Mouse (Mus musculus): ENCODE results near the gene Rbfox1. TPM values are rescaled to one million over a fixed set of nuclear protein-coding genes. Genes with fewer than 3 reads are reported as not detected.

Rbfox1 gene
- total and polyA plus RNA-seq, 3 experiments: 31.6 to 58.1 (median 52.9) TPM

DNA sequence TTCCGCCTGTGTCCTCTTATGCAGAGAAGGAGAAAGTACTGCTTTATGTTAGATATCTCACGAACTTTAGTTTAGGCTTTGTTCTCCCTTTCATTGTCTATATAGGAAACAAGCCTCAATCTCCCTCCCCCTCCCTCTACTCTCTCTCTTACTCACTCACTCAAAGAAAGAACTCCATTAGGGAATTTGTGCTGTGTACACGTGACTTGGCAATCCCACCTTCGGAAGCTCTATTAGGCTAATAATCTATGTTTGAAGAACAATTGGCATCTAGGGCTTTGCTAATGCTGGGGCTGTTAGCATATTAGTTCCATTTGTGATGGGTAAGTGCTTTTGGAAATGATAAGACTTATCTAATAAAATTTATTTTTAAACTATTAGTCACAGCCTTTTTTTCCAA, 1277.0 kb downstream of the Rbfox1 start:
- WGBS: 64% methylated on average over 4 of the region's 4 CpGs
- intact Hi-C loops (cut with DNase I): loop anchor here (5.0 kb wide), 1 partner anchor 55 kb away; no protein-coding TSS in a partner anchor
- H3K9ac ChIP-seq (ENCODE audit: low read depth, low read length): no peak overlapping the region
- peaks cover 5% of the 10 kb centered on the region; the same call in 1 of the 2 replicates for H3K36me3 ChIP-seq (ENCODE audit: control insufficient read depth, insufficient read depth, low read length)
- no peaks in the 10 kb centered on the region for H3K27me3 ChIP-seq (ENCODE audit: control insufficient read depth, insufficient read depth, low read length)
- TF ChIP-seq EP300 (IDR thresholded peaks at IDR 0.05; ENCODE audit: insufficient read depth, low read depth, low read length) (no peak), CTCF (IDR thresholded peaks at IDR 0.05) (no peak), POLR2A (IDR thresholded peaks at IDR 0.05; ENCODE audit: insufficient read depth, low read depth, low read length) (no peak)
- no peak overlapping the region for H3K4me3 ChIP-seq
- DNase-seq: no peak
- no peaks in the 10 kb centered on the region for H3K79me2 ChIP-seq (replicated peaks; ENCODE audit: control insufficient read depth, insufficient read depth, low read length)
- H3K27ac ChIP-seq: no peak overlapping the region; the same call in 1 of the 2 replicates
- peaks cover 3% of the 10 kb centered on the region for H3K4me1 ChIP-seq (ENCODE audit: control insufficient read depth, insufficient read depth, low read length)

GRCm38 (mm10) chr16:7163688-7164087, 1278.5 kb downstream of the Rbfox1 start:
- no peak for TF ChIP-seq CTCF (IDR thresholded peaks at IDR 0.05)
- no peak for TF ChIP-seq EP300 (IDR thresholded peaks at IDR 0.05; ENCODE audit: insufficient read depth, low read depth, low read length)
- TF ChIP-seq POLR2A (IDR thresholded peaks at IDR 0.05; ENCODE audit: insufficient read depth, low read depth, low read length): no peak
- no peak for DNase-seq
- WGBS: 65% methylated on average over 4 of the region's 4 CpGs
- Histone ChIP-seq H3K79me2 (replicated peaks; ENCODE audit: control insufficient read depth, insufficient read depth, low read length) (no peaks in the 10 kb centered on the region), H3K4me3 (no peak overlapping the region), H3K36me3 (ENCODE audit: control insufficient read depth, insufficient read depth, low read length) (peaks cover under 1% of the 10 kb centered on the region; the same call in 1 of the 2 replicates), H3K27me3 (ENCODE audit: control insufficient read depth, insufficient read depth, low read length) (no peaks in the 10 kb centered on the region), H3K4me1 (ENCODE audit: control insufficient read depth, insufficient read depth, low read length) (peaks cover 1% of the 10 kb centered on the region; the same call in 1 of the 2 replicates), H3K9ac (ENCODE audit: low read depth, low read length) (no peak overlapping the region), H3K27ac (no peak overlapping the region)
- intact Hi-C loops (cut with DNase I): loop anchor here (5.0 kb wide), 1 partner anchor 56 kb away; no protein-coding TSS in a partner anchor

DNA sequence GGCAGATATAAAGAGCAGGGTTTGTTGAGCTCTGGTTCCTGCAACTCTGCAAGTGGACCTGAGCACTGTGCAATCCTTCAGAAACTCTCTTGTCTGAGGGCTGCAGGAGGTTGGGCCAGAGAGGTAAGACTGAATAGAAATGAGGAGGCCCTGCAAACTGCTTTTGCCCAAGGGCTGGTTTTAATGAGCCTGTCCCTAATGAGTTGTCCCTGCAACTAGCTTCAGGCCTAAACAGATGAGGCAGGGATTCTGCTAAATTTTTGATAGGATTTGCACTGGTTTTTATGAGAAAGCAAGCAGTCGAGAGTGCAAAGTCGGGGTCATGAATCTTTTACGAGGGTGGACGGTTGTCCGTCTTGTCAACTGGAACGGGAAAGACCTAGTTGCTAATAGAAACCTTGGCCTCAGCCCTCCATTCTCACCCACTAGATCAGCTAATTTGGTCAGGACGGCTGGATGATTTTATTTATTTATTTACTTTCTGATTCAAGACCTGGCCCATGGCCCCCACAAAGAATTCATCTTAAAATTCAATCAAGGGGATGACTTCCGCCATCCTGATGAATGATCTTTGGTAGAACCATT, 1279.1 kb downstream of the Rbfox1 start:
- no peaks in the 10 kb centered on the region for H3K79me2 ChIP-seq (replicated peaks; ENCODE audit: control insufficient read depth, insufficient read depth, low read length)
- intact Hi-C loops (cut with DNase I): loop anchor here (5.0 kb wide), 1 partner anchor 57 kb away; no protein-coding TSS in a partner anchor
- no peak for DNase-seq
- H3K4me1 ChIP-seq (ENCODE audit: control insufficient read depth, insufficient read depth, low read length): no peaks in the 10 kb centered on the region; the same call in 1 of the 2 replicates
- WGBS: 93% methylated on average over 8 of the region's 8 CpGs
- no peaks in the 10 kb centered on the region; the same call in 1 of the 2 replicates for H3K36me3 ChIP-seq (ENCODE audit: control insufficient read depth, insufficient read depth, low read length)
- H3K4me3 ChIP-seq: no peak overlapping the region
- H3K27me3 ChIP-seq (ENCODE audit: control insufficient read depth, insufficient read depth, low read length): no peaks in the 10 kb centered on the region
- H3K9ac ChIP-seq (ENCODE audit: low read depth, low read length): no peak overlapping the region
- TF ChIP-seq POLR2A (IDR thresholded peaks at IDR 0.05; ENCODE audit: insufficient read depth, low read depth, low read length): no peak
- no peak for TF ChIP-seq EP300 (IDR thresholded peaks at IDR 0.05; ENCODE audit: insufficient read depth, low read depth, low read length)
- TF ChIP-seq CTCF (IDR thresholded peaks at IDR 0.05): no peak
- no peak overlapping the region for H3K27ac ChIP-seq

- 96% methylated on average over 2 of the region's 2 CpGs for WGBS
- Histone ChIP-seq H3K9ac (ENCODE audit: low read depth, low read length) (no peak overlapping the region), H3K27me3 (ENCODE audit: control insufficient read depth, insufficient read depth, low read length) (no peaks in the 10 kb centered on the region), H3K36me3 (ENCODE audit: control insufficient read depth, insufficient read depth, low read length) (no peaks in the 10 kb centered on the region), H3K4me3 (no peak overlapping the region), H3K27ac (no peak overlapping the region), H3K4me1 (ENCODE audit: control insufficient read depth, insufficient read depth, low read length) (no peaks in the 10 kb centered on the region), H3K79me2 (replicated peaks; ENCODE audit: control insufficient read depth, insufficient read depth, low read length) (no peaks in the 10 kb centered on the region; the same call in 1 of the 2 replicates)
- intact Hi-C loops (cut with DNase I): no loop called here
- no peak for DNase-seq
- no peak for TF ChIP-seq CTCF (IDR thresholded peaks at IDR 0.05)
- TF ChIP-seq EP300 (IDR thresholded peaks at IDR 0.05; ENCODE audit: insufficient read depth, low read depth, low read length): no peak
- TF ChIP-seq POLR2A (IDR thresholded peaks at IDR 0.05; ENCODE audit: insufficient read depth, low read depth, low read length): no peak
Observed at GRCm38 (mm10) chr16:7175960-7176359, 1290.8 kb downstream of the Rbfox1 start.

DNA sequence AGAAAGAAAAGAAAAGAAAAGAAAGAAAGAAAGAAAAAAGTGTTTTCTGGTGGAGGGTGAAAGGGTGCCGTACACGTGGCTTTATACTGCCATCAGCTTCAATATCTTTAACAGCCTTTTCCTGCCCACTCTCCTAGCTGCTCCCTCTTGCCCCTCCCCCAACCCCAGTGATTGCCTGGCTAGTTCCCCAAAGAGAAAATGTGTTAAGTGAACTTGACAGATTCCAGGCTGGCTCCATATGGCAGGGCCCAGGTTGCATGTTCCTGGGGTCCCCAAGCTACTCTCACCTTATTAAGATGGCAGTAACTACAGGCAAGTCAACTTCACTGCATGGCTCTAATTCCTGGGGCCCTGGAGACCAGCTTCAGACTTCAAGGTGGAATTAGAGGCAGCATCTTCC, 1302.6 kb downstream of the Rbfox1 start:
- H3K9ac ChIP-seq (ENCODE audit: low read depth, low read length): no peak overlapping the region
- no peak overlapping the region for H3K4me3 ChIP-seq
- H3K27ac ChIP-seq: no peak overlapping the region
- 47% methylated on average over 2 of the region's 2 CpGs for WGBS
- no peak for TF ChIP-seq EP300 (IDR thresholded peaks at IDR 0.05; ENCODE audit: insufficient read depth, low read depth, low read length)
- TF ChIP-seq CTCF (IDR thresholded peaks at IDR 0.05): no peak
- no peak for TF ChIP-seq POLR2A (IDR thresholded peaks at IDR 0.05; ENCODE audit: insufficient read depth, low read depth, low read length)
- intact Hi-C loops (cut with DNase I): no loop called here
- no peak for DNase-seq
- no peaks in the 10 kb centered on the region for H3K36me3 ChIP-seq (ENCODE audit: control insufficient read depth, insufficient read depth, low read length)
- no peaks in the 10 kb centered on the region for H3K4me1 ChIP-seq (ENCODE audit: control insufficient read depth, insufficient read depth, low read length)
- H3K79me2 ChIP-seq (replicated peaks; ENCODE audit: control insufficient read depth, insufficient read depth, low read length): no peaks in the 10 kb centered on the region
- no peaks in the 10 kb centered on the region for H3K27me3 ChIP-seq (ENCODE audit: control insufficient read depth, insufficient read depth, low read length)

DNA sequence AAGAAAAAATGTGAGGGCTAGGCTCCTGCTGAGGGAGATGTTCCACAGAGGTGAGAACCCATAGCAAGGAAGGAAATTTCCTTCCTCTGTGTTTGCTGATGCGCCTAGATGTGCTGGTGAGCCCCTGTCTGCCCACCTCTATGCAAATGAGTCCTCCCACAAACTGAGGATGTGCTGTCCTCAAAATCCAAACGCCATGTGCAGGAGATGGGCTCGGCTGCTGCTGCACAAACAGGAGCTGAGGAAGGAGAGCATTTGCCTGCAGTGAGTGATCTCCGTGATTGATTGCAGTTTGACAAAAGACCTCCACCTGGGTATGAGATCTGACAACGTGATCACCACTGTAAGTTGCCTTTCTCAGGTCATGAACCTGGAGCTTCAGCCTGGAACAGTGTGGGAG, 1308.4 kb downstream of the Rbfox1 start:
- intact Hi-C loops (cut with DNase I): no loop called here
- Histone ChIP-seq H3K36me3 (ENCODE audit: control insufficient read depth, insufficient read depth, low read length) (no peaks in the 10 kb centered on the region), H3K27ac (no peak overlapping the region), H3K4me3 (no peak overlapping the region), H3K79me2 (replicated peaks; ENCODE audit: control insufficient read depth, insufficient read depth, low read length) (no peaks in the 10 kb centered on the region), H3K27me3 (ENCODE audit: control insufficient read depth, insufficient read depth, low read length) (no peaks in the 10 kb centered on the region), H3K4me1 (ENCODE audit: control insufficient read depth, insufficient read depth, low read length) (no peaks in the 10 kb centered on the region), H3K9ac (ENCODE audit: low read depth, low read length) (no peak overlapping the region)
- TF ChIP-seq EP300 (IDR thresholded peaks at IDR 0.05; ENCODE audit: insufficient read depth, low read depth, low read length): no peak
- TF ChIP-seq POLR2A (IDR thresholded peaks at IDR 0.05; ENCODE audit: insufficient read depth, low read depth, low read length): no peak
- TF ChIP-seq CTCF (IDR thresholded peaks at IDR 0.05): no peak
- WGBS: 69% methylated on average over 5 of the region's 5 CpGs
- DNase-seq: no peak
